Mouse (Mus musculus) midbrain, embryonic 14.5 days (tissue): Measurements from ENCODE around the gene Apbb2. TPM values are rescaled to one million over a fixed set of nuclear protein-coding genes. Genes with fewer than 3 reads are reported as not detected.

ENCODE experiments used
- ATAC-seq: fragments of 200-750 bp; cut with Nextera tagmentation; 2 replicates; pipeline ENCODE4 v1.8.0; 2017; ENCODE audit warnings: moderate number of reproducible peaks, moderate library complexity; ENCODE audit not compliant: low FRiP score, low TSS enrichment
- DNase-seq: peaks from one replicate; pipeline ENCODE4 v3.0.0-alpha.2; 2015
- H3K27ac ChIP-seq: fragments of 300-500 bp; sonication (generic); replicated peaks from 2 replicates; pipeline ENCODE4 v1.5.1; 2014; ENCODE audit warnings: mild to moderate bottlenecking, low read depth, low read length, moderate library complexity
- H3K27me3 ChIP-seq: fragments of 300-500 bp; sonication (generic); 2 replicates; pipeline ENCODE4 v1.6.1; 2014; ENCODE audit warnings: low read length, control low read depth, mixed read lengths; ENCODE audit not compliant: control insufficient read depth, insufficient read depth
- H3K36me3 ChIP-seq: fragments of 300-500 bp; sonication (generic); 2 replicates; pipeline ENCODE4 v1.6.1; 2014; ENCODE audit warnings: low read length, control low read depth; ENCODE audit not compliant: control insufficient read depth, insufficient read depth
- H3K4me1 ChIP-seq: fragments of 300-500 bp; sonication (generic); 2 replicates; pipeline ENCODE4 v1.6.1; 2014; ENCODE audit warnings: mild to moderate bottlenecking, antibody characterized with exemption, low read length, control low read depth; ENCODE audit not compliant: control insufficient read depth, insufficient read depth
- H3K4me2 ChIP-seq: fragments of 300-500 bp; sonication (generic); 2 replicates; pipeline ENCODE4 v1.6.1; 2014; ENCODE audit warnings: mild to moderate bottlenecking, low read length, moderate library complexity
- H3K4me3 ChIP-seq: fragments of 300-500 bp; sonication (generic); replicated peaks from 2 replicates; pipeline ENCODE4 v1.5.1; 2014; ENCODE audit warnings: low read depth, low read length
- H3K9ac ChIP-seq: fragments of 300-500 bp; sonication (generic); replicated peaks from 2 replicates; pipeline ENCODE4 v1.6.1; 2014; ENCODE audit warnings: mild to moderate bottlenecking, low read length, moderate library complexity
- H3K9me3 ChIP-seq: fragments of 300-500 bp; sonication (generic); 2 replicates; pipeline ENCODE4 v1.6.1; 2016; ENCODE audit warnings: low read length, control low read depth, mixed read lengths; ENCODE audit not compliant: control insufficient read depth
- WGBS: fragments of 180-500 bp; shearing (Covaris S2); extraction: QIAGEN DNeasy Blood & Tissue Kit; methylation state at CpG from one replicate; pipeline ENCODE4 v1.1.7; 2014; 5-methylcytosine and 5-hydroxymethylcytosine counted together
- polyA plus RNA-seq: library from polyadenylated mRNA; unstranded; fragments of >200 nt; fragmentation: Nextera tagmentation; extraction: Ambion mirVana; gene quantifications from 2 replicates; pipeline ENCODE4 v1.2.1, GENCODE M21; 2014

Gene Apbb2
- polyA plus RNA-seq, 1 experiment from 2014 or later = 116 TPM

DNA sequence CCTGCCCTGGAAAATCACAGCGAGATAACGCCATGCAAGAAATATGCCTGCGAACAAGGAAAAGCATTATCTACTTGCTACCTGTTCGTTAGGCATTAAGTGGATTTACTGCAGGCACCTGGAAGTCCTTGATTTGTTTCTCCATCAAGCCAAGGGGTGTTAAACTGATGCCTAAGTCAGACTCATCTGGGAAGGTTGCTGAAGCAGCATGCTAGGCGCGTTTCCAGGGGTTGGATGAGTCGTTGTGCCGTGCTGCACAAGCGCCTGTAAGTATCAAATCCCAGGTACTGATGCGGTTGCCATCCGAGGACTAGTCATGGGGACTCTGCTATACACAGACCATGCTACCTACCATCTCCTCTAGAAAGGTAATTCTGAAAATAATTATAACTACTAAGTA is 611 bp upstream of the Apbb2 start:
- Histone ChIP-seq H3K36me3 (no peaks in the 10 kb centered on the region), H3K9ac (no peak overlapping the region), H3K9me3 (no peaks in the 10 kb centered on the region), H3K4me1 (peaks cover 35% of the 10 kb centered on the region), H3K27ac (peak overlapping the region; percentile 97), H3K4me3 (peak overlapping the region; percentile 95; the same call in 1 of the 2 replicates), H3K4me2 (peak overlapping the region; percentile 72), H3K27me3 (no peaks in the 10 kb centered on the region)
- no peak for DNase-seq
- WGBS = 29% methylated on average over 11 of the region's 11 CpGs
- ATAC-seq = no peak

- Histone ChIP-seq H3K9me3 (no peaks in the 10 kb centered on the region), H3K36me3 (no peaks in the 10 kb centered on the region), H3K4me2 (peak overlapping the region; percentile 72), H3K27me3 (no peaks in the 10 kb centered on the region), H3K27ac (peak overlapping the region; percentile 97), H3K4me1 (peaks cover 42% of the 10 kb centered on the region), H3K9ac (peak overlapping the region; percentile 96), H3K4me3 (peak overlapping the region; percentile 95)
- DNase-seq (no peak), ATAC-seq (peak; percentile 61)
- WGBS = 0% methylated on average over 52 of the region's 54 CpGs
These were observed 593 bp downstream of the Apbb2 start for GRCm38 (mm10) chr5:66617921-66618460.

DNA sequence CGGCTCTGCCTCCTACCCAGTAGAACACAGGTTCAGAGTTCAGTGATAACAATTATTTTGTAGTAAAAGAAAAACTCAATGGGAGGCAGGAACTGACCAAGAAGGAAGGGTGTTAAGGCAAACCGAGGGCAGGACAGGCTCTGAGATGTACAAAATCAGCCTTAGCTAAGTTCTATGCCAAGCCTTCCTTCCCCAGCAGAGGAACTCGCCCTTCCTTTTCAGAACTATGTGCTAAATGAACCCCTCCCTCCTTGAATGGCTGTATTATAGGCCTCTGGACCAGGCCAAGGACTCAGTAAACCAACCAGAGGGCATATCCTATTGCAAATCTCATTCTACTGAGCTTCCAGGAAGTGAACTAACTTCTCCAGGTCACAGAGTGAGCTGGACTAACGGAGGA is 3.6 kb downstream of the Apbb2 start:
- WGBS = 89% methylated on average over 4 of the region's 4 CpGs

DNA sequence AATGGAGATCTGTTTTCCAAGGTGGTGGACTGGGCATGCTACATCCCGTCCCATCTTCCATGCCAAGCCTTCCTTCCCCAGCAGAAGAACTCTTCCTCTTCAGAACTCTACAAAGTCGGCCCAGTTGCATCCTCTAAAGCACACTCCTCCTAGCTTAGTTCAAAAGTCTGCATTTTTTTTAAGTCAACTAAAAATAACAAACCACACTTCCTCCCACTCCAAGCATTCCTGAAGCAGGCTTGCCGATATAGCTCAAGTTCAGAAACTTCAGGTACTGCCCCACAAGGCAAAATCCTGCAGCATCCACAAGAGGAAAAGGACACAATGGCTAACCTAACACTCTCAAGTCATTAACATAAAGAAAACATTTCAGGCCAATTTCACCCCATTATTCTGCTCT is 4.9 kb downstream of the Apbb2 start:
- Histone ChIP-seq H3K36me3 (no peaks in the 10 kb centered on the region), H3K27ac (no peak overlapping the region), H3K4me1 (peaks cover 33% of the 10 kb centered on the region), H3K9me3 (no peaks in the 10 kb centered on the region), H3K4me3 (no peak overlapping the region), H3K4me2 (no peak overlapping the region), H3K9ac (no peak overlapping the region), H3K27me3 (no peaks in the 10 kb centered on the region)
- WGBS = 91% methylated on average over 3 of the region's 3 CpGs
- DNase-seq (no peak), ATAC-seq (no peak)

More for the DNA sequence above, 3.6 kb downstream of the Apbb2 start:
- Histone ChIP-seq H3K36me3 (no peaks in the 10 kb centered on the region), H3K9ac (no peak overlapping the region), H3K4me3 (no peak overlapping the region), H3K27me3 (no peaks in the 10 kb centered on the region), H3K27ac (0 out of 2 replicates have a peak overlapping the region, but pooled peaks have one; percentile 20), H3K9me3 (no peaks in the 10 kb centered on the region), H3K4me2 (peak overlapping the region; percentile 17; the same call in 1 of the 2 replicates), H3K4me1 (peaks cover 42% of the 10 kb centered on the region)
- ATAC-seq (no peak), DNase-seq (no peak)

GRCm38 (mm10) chr5:66612964-66613363 is 5.6 kb downstream of the Apbb2 start:
- peaks cover 33% of the 10 kb centered on the region for H3K4me1 ChIP-seq

DNA sequence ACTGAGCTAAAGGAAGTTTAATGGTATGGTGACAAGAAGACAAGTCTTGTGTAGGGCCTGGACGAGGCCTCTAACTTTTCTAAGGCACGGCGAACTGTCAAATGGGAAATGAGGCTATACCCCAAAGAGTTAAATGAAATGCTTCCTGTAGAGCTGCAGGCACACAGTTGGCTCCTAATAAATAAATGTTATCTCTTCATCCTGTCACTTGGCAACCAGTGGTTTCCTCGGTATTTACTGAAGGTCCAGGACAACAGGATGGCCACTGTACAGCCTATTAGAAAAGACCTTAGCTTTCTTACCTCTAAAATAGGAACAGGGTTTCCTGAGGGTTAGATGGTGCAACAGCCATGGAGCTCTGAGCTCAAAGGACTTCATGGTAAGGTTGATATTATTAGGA is 6.7 kb downstream of the Apbb2 start:
- ATAC-seq (no peak), DNase-seq (no peak)
- Histone ChIP-seq H3K4me3 (no peak overlapping the region), H3K4me1 (peaks cover 27% of the 10 kb centered on the region), H3K36me3 (no peaks in the 10 kb centered on the region), H3K27me3 (no peaks in the 10 kb centered on the region), H3K27ac (no peak overlapping the region), H3K9me3 (no peaks in the 10 kb centered on the region), H3K9ac (no peak overlapping the region), H3K4me2 (no peak overlapping the region)
- WGBS = 77% methylated on average over 4 of the region's 4 CpGs

More at GRCm38 (mm10) chr5:66612964-66613363, 5.6 kb downstream of the Apbb2 start:
- no peak for ATAC-seq
- Histone ChIP-seq H3K9ac (no peak overlapping the region), H3K9me3 (no peaks in the 10 kb centered on the region), H3K36me3 (no peaks in the 10 kb centered on the region), H3K27ac (no peak overlapping the region), H3K27me3 (no peaks in the 10 kb centered on the region), H3K4me2 (no peak overlapping the region), H3K4me3 (no peak overlapping the region)
- WGBS = 88% methylated on average over 5 of the region's 5 CpGs
- DNase-seq = no peak

- DNase-seq (no peak), ATAC-seq (no peak)
- Histone ChIP-seq H3K27me3 (no peaks in the 10 kb centered on the region), H3K4me3 (no peak overlapping the region), H3K36me3 (no peaks in the 10 kb centered on the region), H3K4me1 (peaks cover 23% of the 10 kb centered on the region), H3K27ac (no peak overlapping the region), H3K4me2 (no peak overlapping the region), H3K9ac (no peak overlapping the region), H3K9me3 (no peaks in the 10 kb centered on the region)
- WGBS = 91% methylated on average over 5 of the region's 5 CpGs
These were observed 7.2 kb downstream of the Apbb2 start for GRCm38 (mm10) chr5:66611361-66611760.

- Histone ChIP-seq H3K36me3 (no peaks in the 10 kb centered on the region), H3K4me3 (no peak overlapping the region), H3K27ac (no peak overlapping the region), H3K9me3 (no peaks in the 10 kb centered on the region), H3K4me1 (peaks cover 15% of the 10 kb centered on the region), H3K9ac (no peak overlapping the region), H3K27me3 (no peaks in the 10 kb centered on the region), H3K4me2 (no peak overlapping the region)
- 93% methylated on average over 12 of the region's 12 CpGs for WGBS
- ATAC-seq = no peak
- no peak for DNase-seq
These were observed 8.3 kb downstream of the Apbb2 start for GRCm38 (mm10) chr5:66610270-66610669.

DNA sequence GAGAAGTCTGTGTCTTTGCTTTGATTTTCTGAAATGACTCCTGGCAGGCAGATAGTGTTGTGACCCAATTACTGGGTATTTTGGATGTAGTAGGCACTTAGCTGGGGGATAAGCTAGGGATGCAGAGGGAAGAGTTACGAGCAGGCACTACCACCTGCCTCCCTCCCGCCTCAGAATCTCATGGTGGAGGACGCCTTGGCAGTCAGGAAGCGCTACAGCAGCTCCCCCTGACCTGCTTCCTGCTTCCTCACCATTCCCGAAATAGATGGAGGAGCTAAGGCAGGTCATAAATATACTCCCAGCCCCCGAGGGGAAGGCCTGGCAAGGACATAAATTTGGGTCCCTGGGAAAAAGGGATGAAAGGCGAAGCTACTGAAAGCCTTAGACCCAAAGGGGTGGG is 9.3 kb downstream of the Apbb2 start:
- WGBS = 86% methylated on average over 7 of the region's 7 CpGs
- DNase-seq = no peak
- no peak for ATAC-seq
- H3K36me3 ChIP-seq = no peaks in the 10 kb centered on the region
- H3K27me3 ChIP-seq = no peaks in the 10 kb centered on the region
- no peak overlapping the region for H3K9ac ChIP-seq
- no peak overlapping the region for H3K4me3 ChIP-seq
- no peaks in the 10 kb centered on the region for H3K9me3 ChIP-seq
- H3K4me1 ChIP-seq = peaks cover 10% of the 10 kb centered on the region
- H3K4me2 ChIP-seq = no peak overlapping the region
- no peak overlapping the region for H3K27ac ChIP-seq
